Mouse (Mus musculus): ENCODE measurements around the gene Rilpl1.
"Not testable (repeated sequence)": the region's sequence is repeated elsewhere in the genome, so short reads cannot be mapped to it uniquely, and the experiment has no call there.

The Rilpl1 gene

GRCm38 (mm10) chr5:124493455-124493854 lies 37.7 kb downstream of the Rilpl1 start:
- no peak for DNase-seq (ENCODE audit: low spot score in 2 of 2)

GRCm38 (mm10) chr5:124492618-124493017 lies 38.6 kb downstream of the Rilpl1 start:
- no peak for DNase-seq (ENCODE audit: low spot score in 2 of 2)

- no peak for DNase-seq (ENCODE audit: low spot score in 2 of 2)
Measured at GRCm38 (mm10) chr5:124491732-124492131, 39.5 kb downstream of the Rilpl1 start.

GRCm38 (mm10) chr5:124488885-124489284 lies 42.3 kb downstream of the Rilpl1 start:
- DNase-seq (ENCODE audit: low spot score in 2 of 2), result no peak

GRCm38 (mm10) chr5:124485654-124486053 lies 45.5 kb downstream of the Rilpl1 start:
- DNase-seq (ENCODE audit: low spot score in 2 of 2), result no peak

GRCm38 (mm10) chr5:124483655-124484396 lies 47.4 kb downstream of the Rilpl1 start:
- no peak for DNase-seq (ENCODE audit: low spot score in 2 of 2)

GRCm38 (mm10) chr5:124482966-124483654 lies 48.1 kb downstream of the Rilpl1 start, which contains the start of gene Snrnp35:
Snrnp35 (plus strand) TSS chr5:124483134.
- DNase-seq (ENCODE audit: low spot score in 2 of 2), result peak; percentile 76 to 80

- DNase-seq (ENCODE audit: low spot score in 2 of 2), result no peak
Measured at GRCm38 (mm10) chr5:124482436-124482965, 48.7 kb downstream of the Rilpl1 start.

- no peak for DNase-seq (ENCODE audit: low spot score in 2 of 2)
Measured at GRCm38 (mm10) chr5:124481714-124482113, 49.5 kb downstream of the Rilpl1 start.

- DNase-seq (ENCODE audit: low spot score in 2 of 2), result no peak
Measured at GRCm38 (mm10) chr5:124480119-124480518, 51.1 kb downstream of the Rilpl1 start.

GRCm38 (mm10) chr5:124478873-124479204 lies 52.4 kb downstream of the Rilpl1 start:
- DNase-seq (ENCODE audit: low spot score in 2 of 2), result no peak

- DNase-seq (ENCODE audit: low spot score in 2 of 2), result no peak
Measured at GRCm38 (mm10) chr5:124470591-124471171, 60.5 kb downstream of the Rilpl1 start.

GRCm38 (mm10) chr5:124469486-124469885 lies 61.7 kb downstream of the Rilpl1 start:
- no peak for DNase-seq (ENCODE audit: low spot score in 2 of 2)

GRCm38 (mm10) chr5:124468365-124468764 lies 62.8 kb downstream of the Rilpl1 start:
- DNase-seq (ENCODE audit: low spot score in 2 of 2), result no peak

- no peak for DNase-seq (ENCODE audit: low spot score in 2 of 2)
Measured at GRCm38 (mm10) chr5:124467766-124468165, 63.4 kb downstream of the Rilpl1 start.

- DNase-seq (ENCODE audit: low spot score in 2 of 2), result no peak
Measured at GRCm38 (mm10) chr5:124464905-124465304, 66.3 kb downstream of the Rilpl1 start.

GRCm38 (mm10) chr5:124463462-124463861 lies 67.7 kb downstream of the Rilpl1 start:
- no peak for DNase-seq (ENCODE audit: low spot score in 2 of 2)

GRCm38 (mm10) chr5:124462297-124463025 lies 68.7 kb downstream of the Rilpl1 start:
- DNase-seq (ENCODE audit: low spot score in 2 of 2), result no peak

- not testable (repeated sequence) for DNase-seq (ENCODE audit: low spot score in 2 of 2)
Measured at GRCm38 (mm10) chr5:124460922-124461321, 70.3 kb downstream of the Rilpl1 start.

GRCm38 (mm10) chr5:124456762-124457161 lies 74.4 kb downstream of the Rilpl1 start:
- DNase-seq (ENCODE audit: low spot score in 2 of 2), result no peak

- DNase-seq (ENCODE audit: low spot score in 2 of 2), result no peak
Measured at GRCm38 (mm10) chr5:124454082-124454419, 77.1 kb downstream of the Rilpl1 start.
